Mouse (Mus musculus): ENCODE data around the gene Crct1.

Gene Crct1

DNA sequence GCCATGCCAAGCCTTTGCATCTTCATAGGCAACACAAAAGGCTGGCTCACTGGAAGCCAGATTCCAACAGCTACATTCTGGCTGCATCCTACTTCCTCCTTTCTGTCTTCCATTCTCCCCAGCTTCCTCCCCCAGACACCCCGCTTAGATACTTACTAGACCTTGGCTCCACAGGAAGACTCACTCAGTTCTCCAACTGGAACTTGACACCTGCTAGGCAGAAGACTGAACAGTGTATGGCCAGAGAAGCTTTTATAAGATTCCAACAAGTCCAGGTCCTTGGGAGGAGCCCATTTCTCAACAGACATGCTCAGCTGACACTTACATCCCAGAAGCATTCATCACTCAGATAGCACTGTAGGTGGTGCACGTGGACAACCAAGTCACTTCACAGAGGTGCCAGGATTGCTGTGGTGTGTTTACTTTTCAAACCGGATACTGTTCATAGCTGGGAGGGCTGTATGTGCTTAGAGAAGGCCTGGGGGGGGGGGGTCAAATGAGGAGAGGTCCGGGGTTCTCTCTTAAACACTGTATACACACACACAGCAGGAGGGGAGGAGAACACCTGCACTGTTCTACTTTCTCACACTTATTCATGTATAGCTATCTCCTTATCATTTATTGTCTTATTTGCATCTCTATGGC, at the start of gene Crct1:
TSS of gene Crct1 (minus strand) at position 228 of the 645 bp plus-strand sequence.
- no peak for DNase-seq

DNA sequence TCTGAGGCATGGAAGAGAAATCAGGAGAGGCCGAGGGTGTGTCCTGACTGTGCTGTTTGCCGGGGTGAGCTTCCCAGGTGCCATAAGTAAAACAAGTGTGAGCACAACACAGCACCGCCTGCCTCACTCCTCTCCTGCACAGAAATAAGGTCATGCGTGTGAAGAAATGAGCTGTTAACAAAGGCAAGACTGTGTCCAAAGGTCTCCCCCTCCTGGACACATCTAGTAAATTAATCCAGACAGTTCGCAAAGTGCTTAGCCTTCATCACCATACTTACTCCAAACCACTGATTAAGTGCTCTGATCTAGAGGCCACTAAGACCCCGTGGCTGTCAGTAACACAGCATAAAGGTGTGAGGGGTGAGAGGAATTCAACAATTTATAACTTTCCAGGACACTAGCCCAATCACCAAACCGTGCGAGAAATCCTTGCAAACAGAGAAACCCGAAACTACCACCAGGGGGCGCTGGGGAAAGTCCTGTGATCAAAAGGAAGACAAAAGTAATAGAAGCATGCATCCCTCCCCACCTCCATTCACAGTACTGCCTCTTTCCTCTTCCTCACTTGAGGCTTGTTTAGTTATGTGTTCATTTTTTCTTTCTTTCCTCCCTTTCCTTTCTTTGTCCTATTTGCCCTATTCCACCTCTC, 37.5 kb upstream of the Crct1 start:
- peak; percentile 16 to 23 for DNase-seq

DNA sequence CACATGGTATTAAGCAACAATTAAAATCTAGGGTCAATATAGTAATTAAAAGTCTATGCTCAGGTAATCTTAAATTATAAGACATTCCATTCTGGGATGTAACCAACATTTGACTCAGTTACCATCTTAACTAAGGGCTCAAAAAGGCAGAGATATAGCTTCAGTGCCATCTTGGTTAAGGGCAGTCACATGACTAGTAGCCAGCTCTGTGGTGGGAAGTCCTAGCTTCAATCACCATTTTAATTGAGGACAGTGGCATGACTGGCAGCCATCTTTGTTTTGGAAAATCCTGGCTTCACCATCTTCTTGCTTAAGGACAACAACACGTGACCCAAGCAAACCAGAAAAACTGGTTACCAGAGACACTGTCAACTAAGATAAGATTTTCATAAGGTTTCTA, 34.7 kb upstream of the Crct1 start:
- DNase-seq: no peak

DNA sequence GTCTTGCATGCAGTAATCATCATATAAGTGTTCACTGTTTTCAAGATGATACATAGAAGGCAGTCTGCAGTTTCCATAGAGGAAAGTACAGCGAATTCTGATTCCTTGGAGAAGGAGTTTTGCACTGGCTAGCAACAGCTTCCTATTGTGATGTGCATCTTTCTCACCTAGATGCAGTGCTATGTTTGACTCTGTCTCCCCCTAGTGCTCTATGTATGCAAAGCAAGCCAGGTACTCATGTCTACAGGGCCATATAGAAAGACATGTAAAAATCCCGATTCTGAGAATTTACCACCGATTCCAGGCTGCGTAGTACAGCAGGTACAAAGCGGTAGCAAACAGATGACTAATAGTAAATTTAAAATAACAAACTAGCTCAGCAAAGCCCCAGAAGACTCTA, 16.0 kb upstream of the Crct1 start:
- peak; percentile 62 to 63 for DNase-seq

DNA sequence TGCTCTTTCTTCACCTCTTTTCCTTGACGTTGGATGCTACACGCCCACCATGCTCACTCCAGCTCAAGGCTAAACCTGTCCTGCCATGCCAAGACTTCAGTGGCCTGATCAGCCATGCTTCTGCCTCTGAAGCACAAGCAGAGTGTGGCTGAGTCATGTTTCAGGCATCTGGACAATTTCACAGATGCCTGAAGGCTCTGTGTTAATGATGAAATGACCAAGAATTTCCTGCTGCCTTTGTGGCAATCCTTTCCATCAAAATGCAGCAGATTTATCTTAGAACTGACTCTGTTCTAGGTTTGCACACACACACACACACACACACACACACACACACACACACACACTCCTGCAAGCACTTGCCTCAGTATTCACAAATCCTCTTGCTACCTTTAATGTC, 10.0 kb upstream of the Crct1 start:
- no peak for DNase-seq

DNA sequence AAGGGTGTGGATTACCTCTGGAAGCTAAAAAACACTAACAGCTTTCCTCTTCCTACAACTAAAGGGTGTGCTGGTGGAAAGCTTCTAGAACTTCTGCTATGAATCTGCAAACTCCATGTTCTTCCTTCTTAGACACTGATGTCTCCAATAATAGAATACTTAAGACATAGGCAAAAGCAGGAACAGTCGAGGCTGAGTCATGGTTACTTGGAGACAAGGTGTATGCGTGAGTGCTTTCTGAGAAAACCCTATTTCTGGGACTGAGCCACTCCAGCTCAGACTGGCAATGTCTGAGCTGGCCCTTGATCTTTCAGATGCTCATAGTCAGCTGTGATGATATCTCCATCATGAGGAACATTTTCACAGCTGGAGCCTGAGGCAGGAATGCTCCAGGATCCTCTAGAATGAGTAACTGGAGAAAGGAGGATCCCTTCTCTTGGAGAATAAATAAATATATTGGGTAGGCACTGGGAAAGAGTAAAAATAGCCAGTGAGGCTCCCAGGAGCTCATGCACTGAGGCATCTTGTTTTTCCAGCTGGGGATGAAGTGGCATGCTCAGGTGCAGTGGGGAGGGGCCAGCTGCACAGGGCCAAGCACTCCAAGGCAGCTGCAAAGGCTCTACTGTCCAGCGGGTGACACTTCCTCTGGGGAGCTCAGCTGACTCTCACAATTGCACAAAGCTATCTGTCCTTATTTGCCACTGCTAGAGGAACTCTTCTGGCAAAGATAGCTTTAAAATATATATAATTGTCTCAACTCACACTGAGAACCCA, 8.1 kb upstream of the Crct1 start:
- no peak for DNase-seq

DNA sequence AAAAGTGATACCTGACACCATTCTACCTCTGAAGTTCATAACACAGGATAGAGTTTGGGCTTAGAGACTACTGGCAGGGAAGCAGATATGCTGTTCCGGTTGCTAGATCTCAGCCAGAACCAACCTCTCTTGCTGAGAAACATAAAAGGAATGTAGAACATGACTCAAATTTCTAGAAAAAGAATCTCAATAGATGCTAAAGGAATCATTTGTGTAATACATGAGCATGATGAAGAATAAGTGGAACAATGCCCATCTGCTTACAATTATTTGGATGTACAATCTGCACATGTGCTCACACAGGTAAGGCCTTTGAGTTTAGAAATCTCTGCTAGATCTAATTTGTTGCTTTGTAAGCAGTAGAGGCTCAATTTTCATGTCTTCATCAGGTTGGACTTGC, 5.7 kb upstream of the Crct1 start:
- DNase-seq: no peak

DNA sequence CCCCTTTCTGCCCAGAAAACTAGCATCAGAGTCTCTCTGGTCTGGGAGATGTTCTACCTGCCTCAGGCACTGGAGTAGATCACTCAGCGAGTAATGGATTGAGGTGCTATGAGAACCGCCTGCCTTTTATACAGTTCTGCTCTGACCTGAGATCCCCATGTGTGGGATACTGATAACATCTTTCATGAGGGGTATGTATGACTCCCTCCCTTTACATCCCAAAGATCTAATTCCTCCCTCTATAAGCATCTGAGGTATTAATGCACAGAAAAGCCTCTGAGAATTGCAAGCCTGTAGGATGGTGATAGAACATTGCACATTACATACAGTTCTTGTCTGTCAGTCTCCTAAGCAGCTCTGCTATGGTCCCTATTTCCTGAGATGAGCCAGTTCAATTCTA, 3.5 kb upstream of the Crct1 start, which contains the start of gene Lce1m:
TSS of gene Lce1m (minus strand) at position 101 of the 400 bp plus-strand sequence.
- DNase-seq: no peak

DNA sequence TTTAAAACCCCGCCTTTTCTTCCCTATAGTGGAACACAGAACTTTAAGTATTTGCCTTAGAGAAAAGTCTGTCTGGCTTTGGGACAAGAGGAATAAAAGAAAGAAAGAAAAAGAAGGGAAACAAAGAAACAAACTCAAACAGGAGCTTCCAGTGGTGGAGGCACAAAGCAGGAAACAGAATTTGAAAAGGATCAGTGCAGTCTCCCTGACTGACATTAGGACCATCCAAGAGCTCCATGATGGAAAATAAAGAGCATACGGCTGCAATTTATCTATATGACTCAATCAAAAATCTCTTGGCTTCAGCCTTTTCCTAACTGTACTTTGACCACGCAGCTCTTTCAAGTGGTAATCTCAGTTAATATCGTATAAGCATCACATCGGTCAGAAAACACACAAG, 616 bp downstream of the Crct1 start:
- DNase-seq: no peak

DNA sequence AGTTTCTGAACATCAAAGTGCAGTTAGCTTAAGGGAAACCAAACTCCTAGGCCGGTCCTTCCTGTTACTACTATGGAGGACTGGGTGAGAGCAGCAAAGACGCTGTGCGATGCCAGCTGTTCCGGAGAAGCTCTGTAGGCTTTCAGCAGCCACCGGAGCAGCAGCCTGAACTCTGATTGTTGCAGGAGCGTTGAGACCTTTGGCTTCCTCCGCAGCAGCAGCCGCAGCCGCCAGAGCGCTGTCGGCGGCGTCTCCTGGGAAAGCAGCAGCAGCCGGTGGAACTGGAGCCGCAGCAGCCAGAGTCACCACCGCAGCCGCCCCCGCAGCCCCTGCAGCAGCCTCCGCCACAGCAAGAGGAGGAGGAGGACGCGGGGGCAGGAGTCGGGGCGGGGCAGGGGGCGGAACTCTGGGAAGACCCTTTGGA, 1.1 kb downstream of the Crct1 start:
- peak; percentile 19 to 48 for DNase-seq

DNA sequence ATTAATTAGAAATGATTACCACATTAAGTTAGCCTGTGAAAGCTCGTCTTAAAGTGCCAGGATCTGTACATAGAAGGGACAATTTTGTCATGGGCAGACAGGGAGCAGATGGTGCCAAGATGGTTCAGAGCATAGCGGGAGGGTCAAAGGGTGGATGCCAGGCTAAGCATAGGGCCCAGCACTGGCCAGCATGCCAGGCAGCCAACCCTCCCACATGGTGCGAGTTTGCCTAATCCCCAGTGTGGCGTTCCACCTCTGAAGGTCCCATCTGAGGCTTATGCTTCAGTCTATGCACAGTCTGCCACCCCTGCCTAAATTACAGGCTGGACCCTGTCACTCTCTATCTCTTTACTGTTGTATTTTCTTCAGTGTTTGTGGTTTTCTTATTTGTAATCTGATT, 12.6 kb downstream of the Crct1 start:
- peak; percentile 5 to 24 for DNase-seq

DNA sequence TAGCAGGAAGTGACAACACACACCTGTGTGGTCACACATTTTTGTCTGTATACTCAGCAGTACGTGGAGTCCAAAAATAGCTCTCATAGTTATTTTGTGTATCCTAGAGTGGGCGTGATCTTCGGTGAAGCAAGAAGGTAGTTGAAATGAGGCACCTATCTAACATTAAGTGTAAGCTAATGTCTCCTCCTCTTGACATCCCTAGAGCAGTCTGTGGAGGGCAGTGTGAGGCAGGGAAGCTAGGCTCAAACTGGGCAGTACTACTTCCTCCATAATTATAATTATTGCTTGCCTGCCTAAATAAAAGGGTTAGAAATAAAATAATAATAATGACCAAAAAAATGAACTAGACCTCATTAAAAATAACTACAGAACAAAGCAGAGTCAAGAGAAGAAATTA, 14.9 kb downstream of the Crct1 start:
- no peak for DNase-seq

DNA sequence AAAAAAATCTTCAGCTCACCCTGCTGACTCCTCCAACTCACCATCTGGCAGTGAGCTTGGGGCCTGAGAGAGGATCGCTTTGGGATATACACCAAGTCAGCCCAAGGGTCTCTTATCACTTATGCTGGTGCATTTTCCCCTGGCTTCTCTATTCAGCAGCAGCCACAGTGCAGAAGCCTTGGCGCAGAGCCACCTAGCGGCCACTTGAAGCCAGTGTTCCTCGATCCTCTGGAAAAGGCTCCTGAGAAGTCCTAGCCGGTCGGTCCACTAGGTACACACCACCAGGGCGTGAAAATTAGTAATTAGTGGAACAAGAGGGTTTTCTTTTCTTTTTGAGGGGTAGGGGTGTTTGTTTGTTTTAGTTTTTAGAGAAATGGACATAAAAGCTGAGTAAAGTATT, 16.8 kb downstream of the Crct1 start:
- peak; percentile 89 to 91 for DNase-seq

DNA sequence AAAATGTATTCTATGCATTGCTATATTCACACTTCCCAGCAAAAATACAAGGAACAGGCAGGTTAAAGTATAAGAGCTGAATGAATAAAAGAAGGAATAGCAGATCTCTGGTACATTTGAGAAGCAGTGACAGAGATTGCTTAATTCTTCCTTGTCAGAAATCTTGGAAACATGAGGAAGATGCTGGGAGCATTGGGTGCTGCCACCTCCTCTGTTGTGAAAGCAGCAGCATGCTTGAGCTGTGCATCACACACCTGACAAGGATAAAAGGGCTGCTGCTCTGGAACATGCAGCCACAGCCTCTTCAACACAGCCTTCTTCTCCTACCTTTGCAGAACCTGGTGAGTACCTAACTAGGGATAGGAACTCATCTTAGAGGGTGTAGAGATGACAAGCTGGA, 23.6 kb downstream of the Crct1 start, which contains the start of gene Lce3f:
TSS of gene Lce3f (plus strand) at position 301 of the 400 bp plus-strand sequence.
- no peak for DNase-seq

DNA sequence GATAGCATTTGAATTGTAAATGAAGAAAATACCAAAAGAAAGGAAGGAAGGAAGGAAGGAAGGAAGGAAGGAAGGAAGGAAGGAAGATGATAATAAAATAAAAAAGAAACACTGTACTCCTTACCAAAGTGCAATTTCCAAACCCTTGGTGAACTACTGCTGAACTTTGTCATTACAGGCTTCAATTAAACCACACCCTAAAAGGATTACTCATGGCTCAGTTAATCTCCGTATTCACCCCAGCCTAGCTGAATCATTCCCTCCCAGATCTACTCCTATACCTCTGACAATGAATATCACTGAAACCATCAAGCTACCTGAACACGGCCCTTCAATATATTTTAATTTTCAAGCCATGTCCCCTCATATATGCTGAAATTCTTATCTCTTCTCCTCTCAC, 37.0 kb downstream of the Crct1 start:
- DNase-seq: no peak

DNA sequence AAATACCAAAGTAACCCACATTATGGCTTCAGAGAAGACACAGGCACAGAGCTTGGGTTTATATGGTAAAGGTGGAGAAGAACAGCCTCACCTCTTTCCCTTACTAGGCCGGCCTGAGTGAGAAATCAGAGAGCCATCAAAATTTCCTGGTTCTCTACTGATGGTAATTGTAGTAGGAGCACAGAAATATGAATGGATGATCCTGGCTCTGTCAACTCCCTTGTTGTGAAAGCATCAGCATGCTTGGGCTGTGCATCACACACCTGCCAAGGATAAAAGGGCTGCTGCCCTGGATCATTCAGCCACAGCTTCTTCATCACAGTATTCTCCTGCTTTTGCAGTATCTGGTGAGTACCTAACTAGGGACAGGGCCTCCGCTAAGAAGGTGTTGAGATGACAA, 48.7 kb downstream of the Crct1 start, which contains the start of gene Lce3e:
TSS of gene Lce3e (plus strand) at position 301 of the 400 bp plus-strand sequence.
- no peak for DNase-seq
